Mouse (Mus musculus) midbrain, embryonic 12.5 days (tissue): ENCODE data around the gene Phgdh. TPM values are rescaled to one million over a fixed set of nuclear protein-coding genes. Genes with fewer than 3 reads are reported as not detected.

Experiments used
- ATAC-seq: fragments of 200-750 bp; cut with Nextera tagmentation; 2 replicates; pipeline ENCODE4 v1.8.0; 2017; ENCODE audit warnings: low read depth, moderate TSS enrichment, moderate library complexity; ENCODE audit not compliant: low FRiP score
- H3K27ac ChIP-seq: fragments of 300-500 bp; sonication (generic); replicated peaks from 2 replicates; pipeline ENCODE4 v1.5.1; 2016; ENCODE audit warnings: mild to moderate bottlenecking
- H3K27me3 ChIP-seq: fragments of 300-500 bp; sonication (generic); 2 replicates; pipeline ENCODE4 v1.6.1; 2016; ENCODE audit warnings: mild to moderate bottlenecking
- H3K36me3 ChIP-seq: fragments of 300-500 bp; sonication (generic); 2 replicates; pipeline ENCODE4 v1.6.1; 2016
- H3K4me1 ChIP-seq: fragments of 300-500 bp; sonication (generic); 2 replicates; pipeline ENCODE4 v1.6.1; 2016
- H3K4me2 ChIP-seq: fragments of 300-500 bp; sonication (generic); replicated peaks from 2 replicates; pipeline ENCODE4 v1.6.1; 2016; ENCODE audit warnings: mild to moderate bottlenecking, moderate library complexity
- H3K4me3 ChIP-seq: fragments of 300-500 bp; sonication (generic); 2 replicates; pipeline ENCODE4 v1.5.1; 2016; ENCODE audit warnings: mild to moderate bottlenecking
- H3K9ac ChIP-seq: fragments of 300-500 bp; sonication (generic); replicated peaks from 2 replicates; pipeline ENCODE4 v1.6.1; 2016; ENCODE audit warnings: mild to moderate bottlenecking, moderate library complexity
- H3K9me3 ChIP-seq: fragments of 300-500 bp; sonication (generic); 2 replicates; pipeline ENCODE4 v1.6.1; 2016; ENCODE audit warnings: mild to moderate bottlenecking
- WGBS: fragments of 180-500 bp; shearing (Covaris S2); methylation state at CpG from one replicate; pipeline ENCODE4 v1.1.7; 2016; 5-methylcytosine and 5-hydroxymethylcytosine counted together
- polyA plus RNA-seq: library from polyadenylated mRNA; unstranded; fragments of >200 nt; fragmentation: Nextera tagmentation; extraction: Ambion mirVana; gene quantifications from 2 replicates; pipeline ENCODE4 v1.2.1, GENCODE M21; 2016

Phgdh gene
- polyA plus RNA-seq, 1 experiment from 2014 or later: 278 TPM

DNA sequence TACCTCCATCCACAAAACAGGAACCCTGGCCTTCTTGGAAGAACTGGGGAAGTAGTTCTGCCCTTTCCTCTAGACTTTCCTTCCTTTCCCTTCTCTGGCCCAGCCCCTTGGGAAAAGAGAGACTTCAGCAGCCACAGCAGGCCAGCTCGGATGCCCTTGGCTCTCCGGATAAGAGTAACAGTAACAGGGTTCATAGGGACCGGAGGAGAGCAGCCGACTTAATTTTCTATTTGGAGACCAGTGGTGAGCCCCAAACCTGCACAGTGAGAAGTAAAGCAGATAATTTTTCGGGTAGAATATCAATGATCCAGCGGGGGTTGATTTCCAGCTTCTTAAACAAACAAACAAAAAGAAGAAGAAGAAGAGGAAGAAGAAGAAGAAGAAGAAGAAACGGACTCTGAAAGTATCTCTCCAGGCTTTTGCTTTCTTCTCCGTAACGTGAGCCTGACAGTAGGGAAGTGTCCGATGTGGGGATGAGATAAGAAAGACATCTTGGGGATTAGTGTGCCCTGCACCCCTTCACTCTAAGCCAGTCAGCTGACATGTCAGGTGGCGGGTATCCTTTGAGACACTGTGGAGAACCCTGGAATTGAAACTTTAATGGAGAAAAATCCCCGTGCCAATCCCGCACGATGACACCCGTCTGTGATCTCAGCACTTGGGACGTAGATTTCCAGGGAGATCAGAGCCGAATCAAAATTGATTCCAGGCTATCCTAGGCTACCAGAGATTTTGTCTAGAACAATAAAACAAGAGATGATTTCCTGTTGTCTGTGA lies 1.2 kb upstream of the Phgdh start:
- Histone ChIP-seq H3K9ac (no peak overlapping the region), H3K4me2 (no peak overlapping the region), H3K4me1 (peaks cover 28% of the 10 kb centered on the region), H3K9me3 (no peaks in the 10 kb centered on the region), H3K27ac (no peak overlapping the region), H3K27me3 (no peaks in the 10 kb centered on the region), H3K36me3 (no peaks in the 10 kb centered on the region), H3K4me3 (no peak overlapping the region)
- WGBS: 83% methylated on average over 17 of the region's 17 CpGs
- no peak for ATAC-seq

DNA sequence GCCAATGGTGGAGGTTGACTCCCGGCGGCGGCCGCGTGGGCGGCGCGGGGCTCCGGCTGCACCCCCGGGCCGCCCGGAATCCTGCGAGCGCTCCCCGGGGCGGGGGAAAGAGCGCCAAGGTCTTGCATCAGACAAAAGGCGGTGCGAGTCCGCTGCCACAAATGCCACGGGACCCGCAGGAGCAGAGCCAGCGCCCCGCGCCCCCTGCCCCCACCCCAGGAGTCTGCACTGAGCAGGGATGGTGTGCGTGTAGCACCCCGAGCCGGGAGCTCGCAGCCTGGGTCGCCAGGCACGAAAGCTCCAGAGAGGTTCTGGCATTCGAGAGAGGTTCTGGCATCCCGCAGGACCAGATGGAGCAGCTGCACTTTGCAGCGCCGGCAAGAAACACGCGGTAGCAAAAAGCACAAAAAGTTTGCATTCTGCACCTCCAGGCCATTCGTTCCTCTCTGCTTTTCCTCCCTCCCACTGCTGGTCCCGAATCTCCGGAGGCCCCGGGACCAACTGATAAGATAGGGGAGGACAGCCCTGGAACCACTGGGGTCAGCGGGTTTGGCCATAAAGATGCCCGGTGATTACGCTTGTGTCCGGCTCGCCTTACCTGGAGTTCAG lies 589 bp downstream of the Phgdh start:
- H3K27ac ChIP-seq: peak overlapping the region; percentile 65

DNA sequence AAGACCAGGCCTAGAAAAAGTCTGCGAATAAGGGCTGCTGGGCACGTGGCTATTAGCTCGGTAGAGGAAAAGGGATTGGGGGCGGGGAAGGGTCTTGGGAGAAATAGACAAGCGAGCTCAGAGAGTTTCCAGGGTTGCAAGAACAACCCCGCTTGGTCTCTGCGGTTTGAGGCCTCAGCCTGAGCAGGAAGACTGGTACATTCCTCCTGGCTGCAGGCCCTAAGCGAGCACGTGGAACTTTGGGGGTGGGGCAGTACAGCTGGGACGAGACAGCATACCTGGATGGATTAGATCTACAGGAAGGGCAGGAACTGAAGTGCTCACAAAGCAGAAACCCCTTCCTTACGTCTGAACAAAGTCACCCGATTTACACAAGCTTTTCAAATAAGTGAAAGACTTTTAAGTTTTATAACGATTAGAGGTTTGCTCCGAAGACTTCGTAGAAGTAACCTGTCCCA lies 1.2 kb downstream of the Phgdh start:
- Histone ChIP-seq H3K27ac (0 out of 2 replicates have a peak overlapping the region, but pooled peaks have one; percentile 65), H3K4me2 (peak overlapping the region; percentile 98)
- 0 out of 2 replicates have a peak, but pooled peaks have one; percentile 38 for ATAC-seq

More for the DNA sequence above, 589 bp downstream of the Phgdh start:
- under 1% methylated on average over 41 of the region's 46 CpGs for WGBS
- peaks cover 37% of the 10 kb centered on the region for H3K4me1 ChIP-seq
- no peaks in the 10 kb centered on the region for H3K9me3 ChIP-seq
- peak overlapping the region; percentile 98 for H3K4me2 ChIP-seq
- peak overlapping the region; percentile 72 for H3K4me3 ChIP-seq
- peaks cover 6% of the 10 kb centered on the region; the same call in 1 of the 2 replicates for H3K36me3 ChIP-seq
- ATAC-seq: peak; percentile 70
- no peaks in the 10 kb centered on the region for H3K27me3 ChIP-seq
- peak overlapping the region; percentile 82 for H3K9ac ChIP-seq

DNA sequence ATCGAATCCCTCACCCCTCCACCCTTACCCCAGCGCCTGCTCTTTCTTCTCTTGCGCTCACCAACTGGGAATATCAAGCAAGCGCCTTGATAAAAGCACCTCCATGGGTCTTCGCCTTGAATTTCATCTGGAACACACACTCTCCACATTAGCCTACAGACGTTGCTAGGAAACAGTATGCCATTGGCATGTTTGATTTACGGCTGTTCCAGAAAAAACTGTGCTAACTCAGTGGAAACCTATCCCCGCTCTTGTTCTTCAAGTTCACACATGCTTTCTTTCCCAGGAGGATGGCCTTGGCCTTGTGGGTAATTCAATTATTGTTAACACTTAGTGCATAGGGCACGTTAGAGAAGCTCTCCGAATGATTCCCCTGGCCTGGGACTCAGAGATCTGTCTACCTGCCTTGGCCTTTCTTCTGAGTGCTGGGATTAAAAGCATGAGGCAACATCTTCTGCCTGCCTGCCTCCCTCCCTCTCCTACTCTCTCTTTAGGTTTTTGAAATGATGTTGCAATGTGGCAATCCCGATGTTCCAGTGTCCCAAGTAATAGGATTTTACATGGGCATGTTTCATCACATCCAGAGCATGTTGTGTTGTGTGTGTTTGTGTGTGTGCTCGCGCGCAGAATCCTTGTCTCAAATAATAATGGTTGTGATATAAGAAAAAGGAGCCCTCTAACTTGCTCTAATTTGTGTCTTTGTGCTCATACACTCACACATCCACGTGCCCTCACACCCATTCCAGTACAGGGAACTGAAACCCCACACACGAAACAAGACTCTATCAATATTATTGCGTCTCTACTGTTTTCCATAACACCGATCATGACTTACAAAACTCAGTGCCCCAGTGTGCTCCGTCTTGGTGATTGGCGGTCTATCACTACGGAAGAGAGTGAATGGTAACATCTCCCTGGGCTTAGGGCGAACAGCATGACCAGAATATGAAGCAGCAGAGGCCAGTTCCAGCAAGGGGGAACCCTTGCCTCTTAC lies 2.8 kb downstream of the Phgdh start:
- Histone ChIP-seq H3K9ac (0 out of 2 replicates have a peak overlapping the region, but pooled peaks have one; percentile 2), H3K36me3 (peaks cover 26% of the 10 kb centered on the region), H3K27me3 (no peaks in the 10 kb centered on the region), H3K4me2 (peak overlapping the region; percentile 98), H3K27ac (0 out of 2 replicates have a peak overlapping the region, but pooled peaks have one; percentile 20), H3K9me3 (no peaks in the 10 kb centered on the region), H3K4me3 (peak overlapping the region; percentile 72; the same call in 1 of the 2 replicates), H3K4me1 (peaks cover 37% of the 10 kb centered on the region)
- 64% methylated on average over 22 of the region's 22 CpGs for WGBS
- no peak for ATAC-seq

More for the DNA sequence above, 1.2 kb downstream of the Phgdh start:
- H3K9ac ChIP-seq: peak overlapping the region; percentile 82
- H3K4me3 ChIP-seq: peak overlapping the region; percentile 72
- WGBS: 3% methylated on average over 15 of the region's 15 CpGs
- peaks cover 11% of the 10 kb centered on the region; the same call in 1 of the 2 replicates for H3K36me3 ChIP-seq
- peaks cover 37% of the 10 kb centered on the region for H3K4me1 ChIP-seq
- no peaks in the 10 kb centered on the region for H3K9me3 ChIP-seq
- no peaks in the 10 kb centered on the region for H3K27me3 ChIP-seq

DNA sequence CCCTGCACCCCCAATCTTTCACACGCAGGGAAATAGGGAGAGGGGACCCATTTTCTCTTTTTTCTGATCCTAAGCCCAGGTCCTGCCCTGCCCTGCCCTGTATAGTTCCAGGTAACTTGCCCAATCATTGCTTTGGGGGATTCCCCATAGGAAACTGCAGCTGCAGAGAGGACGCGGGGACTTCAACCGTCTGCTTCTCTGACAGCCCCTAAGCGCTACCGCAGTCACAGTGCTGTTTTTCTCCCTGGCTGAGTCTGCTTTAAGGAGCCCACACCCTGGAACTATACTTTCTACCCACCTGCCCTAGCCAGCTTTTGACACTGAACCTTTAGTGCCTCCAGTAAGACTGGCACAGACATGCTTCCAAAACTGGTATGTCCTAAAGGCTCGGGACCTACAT lies 3.9 kb downstream of the Phgdh start:
- Histone ChIP-seq H3K4me1 (peaks cover 37% of the 10 kb centered on the region), H3K9me3 (no peaks in the 10 kb centered on the region), H3K4me2 (no peak overlapping the region), H3K36me3 (peaks cover 36% of the 10 kb centered on the region), H3K27me3 (no peaks in the 10 kb centered on the region), H3K9ac (no peak overlapping the region), H3K27ac (no peak overlapping the region), H3K4me3 (no peak overlapping the region)
- WGBS: 78% methylated on average over 7 of the region's 7 CpGs
- no peak for ATAC-seq

DNA sequence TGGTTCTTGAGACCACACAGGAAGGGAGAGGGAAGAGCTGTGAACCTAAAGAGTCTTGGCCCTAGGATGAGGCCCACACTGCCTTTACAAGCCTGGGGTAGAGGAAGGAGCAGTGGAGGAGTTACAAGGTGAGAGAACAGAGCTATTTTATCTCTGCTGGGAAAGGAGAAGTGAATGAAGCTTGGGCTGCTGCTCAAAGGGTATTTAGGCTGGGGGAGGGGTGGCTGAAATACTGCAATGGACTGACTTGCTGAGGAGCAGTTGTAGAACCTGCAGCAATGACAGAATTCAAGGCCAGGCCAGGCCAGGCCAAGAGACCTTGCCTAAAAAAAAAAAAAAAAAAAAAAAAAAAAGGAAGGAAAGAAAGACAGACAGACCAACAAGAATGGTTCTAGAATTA lies 4.5 kb downstream of the Phgdh start:
- no peaks in the 10 kb centered on the region for H3K9me3 ChIP-seq
- H3K4me2 ChIP-seq: no peak overlapping the region
- H3K36me3 ChIP-seq: peaks cover 41% of the 10 kb centered on the region
- H3K4me3 ChIP-seq: no peak overlapping the region
- H3K4me1 ChIP-seq: peaks cover 37% of the 10 kb centered on the region
- H3K27ac ChIP-seq: no peak overlapping the region
- ATAC-seq: no peak
- no peaks in the 10 kb centered on the region for H3K27me3 ChIP-seq
- no peak overlapping the region for H3K9ac ChIP-seq

DNA sequence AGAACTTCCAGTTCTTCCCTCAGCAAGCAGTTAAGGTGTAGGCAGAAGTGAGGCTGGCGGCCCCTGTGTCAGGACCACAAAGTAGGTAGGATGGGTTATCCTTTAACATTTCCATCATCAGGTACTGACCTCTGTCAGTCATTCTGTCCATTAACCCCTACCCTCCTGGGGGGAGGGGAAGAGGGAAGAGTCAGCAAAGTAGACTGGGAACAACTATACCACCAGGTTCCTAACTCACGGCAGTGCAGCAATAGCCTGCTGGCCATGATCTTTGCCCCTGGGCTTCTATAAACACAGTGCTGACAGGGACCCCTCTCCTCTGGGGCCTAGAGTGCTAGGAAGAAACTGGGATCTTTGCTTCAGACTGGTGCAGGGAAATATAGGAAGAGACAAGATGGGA lies 5.8 kb downstream of the Phgdh start:
- ATAC-seq: no peak
- Histone ChIP-seq H3K4me3 (no peak overlapping the region), H3K27me3 (no peaks in the 10 kb centered on the region), H3K4me1 (peaks cover 37% of the 10 kb centered on the region), H3K27ac (no peak overlapping the region), H3K36me3 (peaks cover 49% of the 10 kb centered on the region), H3K9me3 (no peaks in the 10 kb centered on the region), H3K4me2 (no peak overlapping the region), H3K9ac (no peak overlapping the region)
- WGBS: 78% methylated on average over 2 of the region's 2 CpGs

DNA sequence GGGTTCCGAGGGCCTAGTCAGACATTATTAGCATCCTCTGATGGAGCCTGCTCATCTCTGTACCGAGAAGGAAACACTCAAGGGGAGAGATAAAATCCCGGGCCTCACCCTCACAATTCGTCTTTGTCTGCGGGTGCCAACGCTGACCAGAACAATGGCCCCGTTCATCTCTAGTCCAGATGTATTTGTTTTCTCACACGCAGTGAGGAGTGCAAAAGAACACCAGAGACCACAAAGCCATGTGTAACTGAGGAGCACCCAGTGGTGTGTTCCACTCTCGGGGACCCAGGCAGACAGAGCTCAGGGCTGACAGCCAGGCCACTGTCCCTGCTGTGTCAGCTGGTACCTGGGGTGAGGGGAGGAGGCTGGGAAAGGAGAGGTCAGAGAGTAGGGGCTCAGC lies 15.6 kb downstream of the Phgdh start:
- H3K9me3 ChIP-seq: no peaks in the 10 kb centered on the region
- H3K27ac ChIP-seq: peak overlapping the region; percentile 7; the same call in 1 of the 2 replicates
- H3K27me3 ChIP-seq: no peaks in the 10 kb centered on the region
- 68% methylated on average over 9 of the region's 9 CpGs for WGBS
- peaks cover 64% of the 10 kb centered on the region for H3K36me3 ChIP-seq
- H3K4me1 ChIP-seq: peaks cover 13% of the 10 kb centered on the region
- no peak overlapping the region for H3K9ac ChIP-seq
- H3K4me2 ChIP-seq: no peak overlapping the region
- no peak overlapping the region for H3K4me3 ChIP-seq
- ATAC-seq: no peak

DNA sequence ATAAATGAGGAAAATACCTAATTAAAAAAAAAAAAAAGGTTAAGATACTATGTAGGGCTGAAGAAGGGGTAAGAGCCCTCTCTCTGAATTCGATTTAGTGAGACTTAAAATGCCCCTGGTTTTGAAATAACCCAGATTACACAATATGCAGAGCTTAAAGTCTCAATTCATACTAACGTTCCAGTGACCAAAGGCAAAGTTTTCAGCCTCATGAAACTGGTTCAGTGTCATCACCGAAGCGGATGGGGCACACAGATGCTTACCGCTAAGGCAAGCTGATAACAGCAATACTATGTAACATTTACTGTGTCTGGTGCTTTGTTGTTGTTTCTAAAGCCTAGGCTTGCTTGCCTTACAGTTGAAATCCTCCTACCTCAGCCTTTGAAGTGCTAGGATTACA lies 17.6 kb downstream of the Phgdh start:
- Histone ChIP-seq H3K4me2 (no peak overlapping the region), H3K36me3 (peaks cover 55% of the 10 kb centered on the region), H3K9me3 (no peaks in the 10 kb centered on the region), H3K27ac (no peak overlapping the region), H3K4me3 (no peak overlapping the region), H3K4me1 (peaks cover 30% of the 10 kb centered on the region), H3K27me3 (no peaks in the 10 kb centered on the region), H3K9ac (no peak overlapping the region)
- WGBS: 95% methylated on average over 5 of the region's 5 CpGs
- no peak for ATAC-seq

DNA sequence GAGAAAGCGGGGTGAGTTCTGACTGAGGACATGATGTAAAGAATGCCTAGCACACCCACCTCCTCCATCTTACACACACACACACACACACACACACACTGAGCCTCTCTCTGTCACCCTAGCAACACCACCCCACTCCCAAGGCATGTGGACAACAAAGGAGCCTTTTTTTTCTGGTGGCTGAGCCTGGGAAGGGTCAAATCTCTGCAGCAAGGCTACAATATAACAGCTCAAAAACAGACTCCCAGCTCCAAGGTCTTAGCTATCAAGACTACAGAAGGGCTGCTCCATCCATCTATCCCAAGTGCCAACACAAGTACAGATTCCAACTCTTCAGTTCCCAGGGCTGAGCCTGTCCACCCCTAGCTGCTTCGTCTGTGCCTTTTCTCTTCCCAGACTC lies 20.6 kb downstream of the Phgdh start:
- ATAC-seq: peak; percentile 88
- Histone ChIP-seq H3K9me3 (no peaks in the 10 kb centered on the region), H3K27ac (peak overlapping the region; percentile 87), H3K9ac (no peak overlapping the region), H3K27me3 (no peaks in the 10 kb centered on the region), H3K36me3 (peaks cover 34% of the 10 kb centered on the region), H3K4me3 (no peak overlapping the region), H3K4me1 (peaks cover 30% of the 10 kb centered on the region), H3K4me2 (no peak overlapping the region)
- WGBS: 7% methylated on average over 2 of the region's 2 CpGs

DNA sequence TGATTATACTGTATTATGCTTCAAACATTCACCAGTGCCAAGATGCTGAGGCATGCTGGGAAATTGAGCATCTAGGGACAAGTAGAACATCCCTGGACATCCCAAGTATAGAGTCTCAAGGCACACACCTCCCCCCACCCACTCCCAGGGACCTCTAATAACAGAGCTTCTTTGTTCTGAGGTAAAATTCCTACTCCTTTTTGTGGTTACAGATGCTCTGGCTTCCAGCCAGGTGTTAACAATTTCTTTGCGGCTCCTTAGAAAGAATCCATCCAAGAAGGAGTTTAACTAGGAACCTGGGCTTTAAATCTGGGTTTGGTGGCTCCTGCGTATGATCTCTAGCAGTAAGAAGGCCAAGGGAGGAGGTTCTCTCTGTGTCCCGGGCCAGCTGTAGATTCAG lies 22.6 kb downstream of the Phgdh start:
- no peaks in the 10 kb centered on the region for H3K9me3 ChIP-seq
- 82% methylated on average over 3 of the region's 3 CpGs for WGBS
- H3K4me1 ChIP-seq: peaks cover 30% of the 10 kb centered on the region
- H3K4me3 ChIP-seq: no peak overlapping the region
- no peak overlapping the region for H3K4me2 ChIP-seq
- H3K36me3 ChIP-seq: peaks cover 25% of the 10 kb centered on the region
- H3K27ac ChIP-seq: no peak overlapping the region
- H3K27me3 ChIP-seq: no peaks in the 10 kb centered on the region
- ATAC-seq: no peak
- no peak overlapping the region for H3K9ac ChIP-seq
